Mouse (Mus musculus) right cerebral cortex, postnatal 36 days (tissue): ENCODE data around the gene Lrpap1.

Source experiments
- DNase-seq, 2 experiments: peaks; one replicate each; pipeline ENCODE4 v3.0.0; 2022; ENCODE audit warnings: low spot score in 2 of 2, mixed read lengths in 1 of 2

Lrpap1 gene

DNA sequence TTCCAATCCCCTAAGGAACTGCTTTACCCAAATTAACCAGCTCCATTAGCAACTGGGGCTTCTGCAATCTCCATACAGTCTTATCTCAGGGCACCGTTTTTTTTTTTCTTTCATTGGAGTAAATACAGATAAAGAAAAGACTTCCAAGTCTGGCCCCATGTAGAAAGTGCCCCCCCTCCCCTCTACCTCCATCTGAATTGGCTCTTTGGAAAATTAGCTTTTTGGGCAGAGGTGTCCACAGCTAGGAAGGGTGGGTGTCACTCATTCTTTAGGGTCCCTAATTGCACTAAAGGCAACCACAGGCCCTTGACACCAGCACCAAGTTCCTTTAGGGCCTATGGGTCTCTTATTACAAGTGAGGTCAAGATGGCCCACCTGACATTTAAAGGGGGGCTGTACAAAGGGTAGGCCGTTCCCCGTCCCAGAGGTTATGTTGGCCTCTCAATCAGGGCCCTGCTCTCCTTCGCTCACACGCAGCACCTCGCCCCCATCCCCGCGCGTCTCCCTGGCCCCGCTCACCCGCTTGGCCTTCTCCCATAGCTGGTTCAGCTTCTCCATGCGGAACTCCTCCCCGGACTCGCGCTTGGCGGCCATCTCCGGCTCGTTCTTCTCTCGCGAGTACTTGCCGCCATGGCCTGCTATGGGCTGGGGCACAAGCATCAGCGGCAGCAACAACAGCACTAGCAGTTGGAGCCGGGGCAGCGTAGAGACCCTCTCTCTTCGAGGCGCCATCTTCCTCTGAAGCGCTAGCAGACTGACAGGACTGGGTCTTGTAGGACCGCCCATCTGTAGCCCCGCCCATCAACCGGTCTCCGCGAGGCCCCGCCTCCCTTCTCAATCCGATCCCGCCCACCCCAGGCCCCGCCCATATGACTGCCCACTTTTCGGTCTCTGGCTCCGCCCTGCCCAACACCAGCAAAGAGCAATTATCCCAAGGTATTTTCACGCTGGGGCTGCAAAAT, at the start of gene Lrpap1:
Lrpap1 (minus strand) TSS at position 807 of the 962 bp plus-strand sequence.
- peak; percentile 81 for DNase-seq

DNA sequence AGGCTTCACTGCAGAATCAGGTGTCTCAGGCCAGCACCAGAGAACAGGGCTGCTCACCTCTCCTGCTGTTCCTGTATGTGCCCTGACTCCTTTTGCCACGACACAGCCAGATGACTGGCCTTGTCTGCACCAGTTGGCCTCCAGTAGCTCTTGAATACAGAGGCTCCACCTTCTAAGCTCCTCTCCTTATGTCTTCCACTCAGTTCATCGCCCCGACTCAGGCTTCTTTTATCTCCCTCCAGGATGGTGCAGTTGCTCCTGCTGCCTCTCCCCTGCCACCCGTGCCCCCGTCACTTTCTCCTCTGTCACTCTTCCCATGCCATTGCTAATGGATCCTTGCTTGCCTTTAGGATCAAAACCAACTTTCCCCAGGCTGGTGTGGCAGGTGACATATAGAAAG, 44.4 kb upstream of the Lrpap1 start:
- no peak for DNase-seq

DNA sequence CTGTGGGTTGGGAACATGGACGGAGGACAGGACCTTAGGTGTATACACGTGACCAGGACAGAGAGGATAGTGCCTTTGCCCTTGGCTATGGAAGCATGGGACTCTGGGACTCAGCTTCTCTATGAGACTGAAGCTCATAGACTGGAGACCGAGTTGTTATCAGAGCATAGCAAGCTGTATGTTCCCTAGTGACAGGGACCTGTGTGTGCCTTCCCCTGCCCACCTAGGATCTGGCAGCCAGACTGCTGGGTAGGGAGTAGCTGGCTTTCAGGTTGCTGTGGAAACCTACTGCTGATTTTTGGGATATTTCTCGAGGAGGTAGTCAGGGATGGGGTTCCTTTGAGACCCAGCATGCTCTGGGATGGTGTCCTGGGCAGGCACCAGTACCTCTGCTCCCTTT, 44.0 kb upstream of the Lrpap1 start:
- DNase-seq, result no peak

DNA sequence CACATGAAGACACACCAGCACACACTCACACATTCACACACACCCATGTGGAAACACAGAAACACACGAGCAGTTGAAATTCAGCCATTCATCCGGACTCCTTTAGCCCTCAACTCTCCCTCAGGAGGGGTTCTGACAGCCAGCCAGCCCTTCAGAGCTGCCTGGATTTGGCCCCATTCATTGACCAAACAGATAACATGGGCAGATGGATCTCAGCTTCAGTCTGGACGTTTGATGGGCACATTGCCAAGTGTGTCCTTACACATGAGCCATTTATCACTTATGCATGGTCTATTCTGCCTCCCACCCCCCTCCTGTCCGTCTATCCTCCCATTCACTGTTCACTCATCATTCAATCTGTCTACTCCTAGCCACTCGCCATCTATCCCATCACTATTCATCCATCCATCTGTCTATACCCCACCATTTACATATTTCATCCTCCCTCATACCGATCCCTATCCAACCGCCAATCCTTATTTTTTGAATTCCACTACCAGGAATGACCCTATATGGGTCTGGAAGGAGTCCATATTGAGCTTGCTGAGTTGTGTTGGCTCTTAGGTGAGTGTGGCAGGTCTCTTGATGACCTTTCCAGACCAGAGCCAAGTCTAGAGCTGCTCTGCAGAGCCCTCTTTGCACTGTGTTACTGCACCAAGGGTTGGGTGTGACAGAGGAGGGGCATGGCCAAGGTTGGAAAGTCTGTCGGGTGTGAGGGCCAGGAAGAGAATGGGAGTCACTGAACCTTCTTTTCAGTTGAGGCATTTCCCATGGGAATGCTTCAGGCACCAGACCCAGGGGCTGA, 42.6 kb upstream of the Lrpap1 start:
- no peak for DNase-seq

DNA sequence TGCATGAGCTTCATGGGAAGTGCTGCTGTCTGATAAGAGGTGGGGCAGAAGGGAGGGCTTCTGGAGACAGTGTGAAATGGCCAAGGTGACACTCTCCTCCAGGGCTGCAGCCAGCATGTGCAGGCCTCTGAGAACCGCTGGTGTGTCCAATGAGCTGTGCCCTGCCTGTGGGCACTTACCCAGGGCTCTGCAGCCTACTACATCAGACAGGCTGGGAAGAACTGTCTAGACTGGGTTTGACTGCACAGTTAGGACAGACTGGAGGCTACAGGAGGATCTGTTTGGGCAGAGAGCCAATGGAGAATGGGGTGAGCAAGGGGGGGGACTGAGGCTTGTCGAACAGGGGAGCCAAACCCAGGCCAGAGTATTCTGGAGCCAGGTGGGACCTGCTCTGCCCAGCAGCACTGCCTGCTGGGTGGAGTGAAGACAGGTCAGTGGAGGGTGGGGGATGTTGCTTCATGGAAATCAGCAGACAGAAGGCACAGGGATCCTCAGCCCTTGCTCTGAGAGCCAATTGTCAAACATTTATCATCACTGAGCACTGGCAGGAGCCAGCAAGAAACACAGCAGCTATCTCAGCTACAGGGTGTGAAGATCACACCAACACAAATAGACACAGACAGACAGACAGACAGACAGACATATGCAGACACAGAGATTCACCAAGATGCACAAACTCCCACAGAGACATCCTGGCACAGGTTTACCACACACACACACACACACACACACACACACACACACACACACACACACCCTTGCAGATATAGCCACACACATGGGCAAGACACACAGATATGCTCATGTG, 41.8 kb upstream of the Lrpap1 start:
- no peak for DNase-seq

DNA sequence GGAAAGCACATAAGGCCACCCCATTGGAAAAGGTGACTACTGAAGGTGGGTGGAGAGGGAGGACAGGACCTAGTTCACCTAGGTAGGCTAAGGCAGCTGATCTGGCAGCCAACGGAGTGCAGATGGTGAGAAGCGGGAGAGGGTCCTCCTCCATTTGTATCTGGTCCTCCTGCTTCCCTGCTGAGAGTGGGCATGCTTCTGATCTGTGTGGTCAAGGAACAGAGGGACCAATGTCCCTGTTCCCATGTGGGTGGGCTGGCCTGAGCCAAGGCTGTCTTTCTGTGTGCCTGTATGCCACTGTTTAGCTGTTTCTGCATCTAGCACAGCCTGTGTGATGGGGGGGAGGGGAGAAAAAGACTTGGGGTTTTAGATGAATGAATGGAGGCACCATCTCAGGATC, 41.2 kb upstream of the Lrpap1 start:
- no peak for DNase-seq

DNA sequence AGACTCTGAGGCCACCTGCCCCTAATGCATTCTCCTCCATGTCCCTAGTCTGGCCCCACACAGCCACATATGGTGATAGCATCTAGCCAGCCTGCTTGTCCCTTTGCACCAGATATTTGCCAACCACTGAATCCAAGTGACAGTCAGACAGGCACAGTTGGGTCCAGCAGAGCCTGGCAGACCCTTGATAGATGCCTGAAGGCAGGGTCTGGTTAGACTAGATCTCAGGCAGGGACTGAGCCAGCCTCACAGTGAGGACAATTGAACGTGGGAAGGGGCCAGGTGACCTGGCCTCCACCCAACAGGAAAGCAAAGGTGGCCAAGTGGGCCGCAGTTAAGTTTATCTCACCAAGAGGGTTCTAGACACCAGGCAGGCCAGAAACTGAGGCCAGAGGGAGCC, 39.1 kb upstream of the Lrpap1 start:
- no peak for DNase-seq

DNA sequence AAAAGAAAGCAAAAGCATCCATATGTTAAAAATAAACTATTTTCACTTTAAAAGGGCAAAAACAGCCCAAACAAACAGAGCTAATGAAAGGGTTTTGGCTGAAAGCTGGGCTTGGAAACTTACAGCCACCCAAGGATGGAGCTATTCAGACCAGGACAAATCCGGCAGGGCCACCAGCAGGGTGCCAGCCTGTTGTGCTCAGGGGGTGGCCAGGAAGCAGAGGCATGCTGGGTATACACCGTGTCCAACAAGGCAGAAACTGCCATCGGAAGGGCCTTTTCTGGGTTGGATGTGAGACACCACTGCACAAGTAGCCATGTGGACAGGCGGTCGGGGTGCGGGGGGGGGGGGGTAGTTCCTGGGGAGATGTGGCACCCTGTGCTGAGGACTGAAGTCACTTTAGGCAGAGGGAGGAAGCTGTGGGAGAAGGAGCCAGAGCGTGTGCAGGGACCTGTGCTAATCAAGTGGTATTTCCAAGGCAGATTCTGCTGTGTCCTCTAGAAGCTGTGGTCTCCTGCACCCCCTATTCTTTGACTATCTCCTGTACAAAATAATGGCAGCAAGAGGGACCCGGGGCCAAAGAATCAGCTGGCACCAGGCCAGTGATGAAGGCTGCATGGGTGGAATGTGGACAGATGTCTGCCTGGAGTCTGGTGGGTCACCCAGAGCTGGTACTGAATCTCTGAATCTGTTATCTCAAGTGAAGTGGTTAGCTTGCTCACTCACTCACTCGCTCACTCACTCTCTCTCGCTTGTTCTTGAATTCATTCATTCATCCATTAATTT, 38.1 kb upstream of the Lrpap1 start:
- DNase-seq, result no peak

DNA sequence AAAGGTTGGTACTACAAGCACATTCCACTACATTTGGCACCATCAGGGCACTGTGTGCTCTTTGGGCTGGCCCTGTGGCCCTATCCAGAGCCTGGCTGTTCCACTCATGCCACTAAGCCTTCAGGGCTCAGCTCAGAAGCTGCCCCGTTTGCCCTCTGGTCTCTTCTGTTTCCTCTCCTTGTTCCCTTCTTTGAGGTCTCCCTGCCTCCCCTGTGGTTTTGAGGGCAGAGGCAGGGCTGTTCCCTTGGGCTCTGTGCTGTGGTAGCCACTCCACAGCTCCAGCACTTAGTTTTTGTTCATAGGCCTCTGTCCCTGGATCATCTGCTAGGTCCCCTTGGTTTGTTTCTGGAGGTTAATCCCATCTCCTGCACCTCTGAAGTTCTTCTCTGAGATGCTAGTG, 37.3 kb upstream of the Lrpap1 start:
- DNase-seq, result no peak

DNA sequence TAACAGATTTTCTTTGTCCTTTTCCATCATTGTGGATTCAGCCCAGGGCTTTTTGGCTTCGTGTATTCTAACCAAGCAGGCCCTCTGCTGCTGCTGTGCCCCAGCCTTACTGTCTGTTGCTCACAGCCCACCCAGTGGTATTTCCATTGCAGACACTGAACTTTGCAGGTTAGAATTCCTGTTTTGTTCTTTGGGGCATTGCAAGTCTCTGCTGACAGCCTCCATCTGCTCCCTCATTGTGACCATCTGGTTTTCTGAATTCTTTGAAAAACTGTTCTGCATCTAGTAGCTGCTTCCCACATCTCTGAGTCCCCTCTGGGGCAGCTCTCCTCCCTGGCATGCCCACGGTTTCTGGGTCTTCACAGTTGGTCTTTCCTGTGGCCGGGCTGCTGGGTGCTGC, 35.8 kb upstream of the Lrpap1 start:
- DNase-seq, result peak in 1 of 2 experiments; percentile 61

DNA sequence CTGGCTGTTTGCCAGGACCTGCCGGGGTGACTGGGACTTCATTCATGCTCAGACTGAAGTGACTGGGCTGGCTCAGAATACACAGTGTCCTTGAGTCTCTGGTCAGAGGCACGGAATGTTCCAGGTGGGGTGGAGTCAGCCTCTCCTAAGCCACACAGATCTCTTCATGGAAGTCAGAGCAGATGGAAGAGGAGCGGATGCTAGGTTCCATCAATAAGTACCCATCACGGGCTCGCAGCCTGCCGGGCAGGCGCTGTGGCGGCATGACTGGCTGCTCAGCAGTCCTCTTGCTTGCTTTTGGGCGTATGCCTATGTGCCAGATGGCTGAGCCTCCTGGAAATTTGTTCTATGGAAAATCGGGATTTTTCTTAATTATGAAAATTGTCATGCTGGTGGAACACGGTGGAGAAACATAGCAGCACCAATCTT, 32.6 kb upstream of the Lrpap1 start:
- DNase-seq, result peak; percentile 61 to 68

DNA sequence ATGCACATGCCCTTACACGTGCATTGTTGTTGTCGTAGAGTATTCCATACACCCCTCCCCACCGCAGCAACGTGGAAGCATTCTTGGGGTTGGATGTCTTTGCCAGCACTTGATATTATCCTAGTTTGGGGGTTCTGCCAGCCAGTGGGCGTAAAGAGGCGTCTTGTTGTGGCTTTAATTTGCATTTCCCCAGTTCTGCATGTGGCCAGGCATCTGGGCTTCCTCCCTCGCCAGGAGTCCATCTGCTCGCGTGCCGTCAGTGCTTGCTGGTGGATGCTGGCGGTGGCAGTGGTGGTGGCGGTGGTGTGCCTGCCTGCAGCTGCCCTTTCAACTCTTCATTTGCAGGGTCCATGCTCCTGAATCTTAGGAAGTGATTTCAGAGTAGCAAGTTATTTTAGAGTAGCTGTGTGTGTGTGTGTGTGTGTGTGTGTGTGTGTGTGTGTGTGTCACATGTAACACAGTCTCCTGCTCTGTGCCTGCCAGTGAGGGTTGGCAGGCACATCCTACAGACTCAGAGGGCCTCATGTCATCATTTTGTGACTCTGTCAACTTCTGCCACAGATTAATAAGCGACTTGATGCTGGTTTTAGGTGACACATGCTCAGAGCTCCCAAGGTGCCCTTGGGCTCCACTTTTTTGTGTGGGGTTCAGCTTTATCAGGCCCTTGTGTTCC, 32.1 kb upstream of the Lrpap1 start:
- DNase-seq, result peak; percentile 90 to 93

DNA sequence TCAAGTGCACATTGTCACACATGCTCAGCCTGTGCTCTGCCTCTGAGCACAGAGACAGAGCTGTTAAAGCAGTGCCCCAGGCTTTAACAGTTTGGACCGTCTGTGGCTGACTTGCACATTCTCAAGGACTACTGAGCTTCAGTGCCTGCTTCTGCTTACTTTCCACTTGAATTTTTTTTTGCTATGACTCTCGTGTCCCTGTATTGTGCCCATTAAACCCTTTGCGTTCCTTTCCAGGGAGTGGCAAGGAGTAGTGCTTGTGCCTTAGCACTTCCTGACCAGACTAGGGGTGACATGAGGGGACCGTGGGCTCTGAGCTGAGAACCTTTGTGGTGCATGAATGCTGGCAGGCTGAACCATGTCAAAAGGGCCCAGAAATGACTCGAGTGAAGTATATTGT, 30.3 kb upstream of the Lrpap1 start:
- no peak for DNase-seq

DNA sequence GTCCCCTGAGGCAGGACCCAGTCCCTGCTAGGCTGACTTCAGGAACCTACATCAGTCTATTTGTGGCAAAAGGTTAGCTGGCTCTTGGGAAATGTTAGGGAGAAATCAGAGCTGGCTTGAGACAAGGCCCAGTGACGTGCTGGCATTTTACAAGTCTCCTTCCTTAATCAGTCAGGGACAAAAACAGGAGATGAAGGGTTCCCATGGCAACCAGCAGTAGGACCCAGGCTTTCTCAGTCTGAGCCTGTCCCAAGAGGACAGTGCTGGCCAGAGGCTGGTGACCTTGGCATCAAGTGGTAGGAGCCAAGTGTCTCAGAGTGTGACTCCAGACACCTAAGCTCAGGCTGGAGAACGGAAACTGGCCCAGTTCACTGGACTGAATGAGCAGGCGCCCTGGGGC, 28.7 kb upstream of the Lrpap1 start:
- DNase-seq, result no peak

DNA sequence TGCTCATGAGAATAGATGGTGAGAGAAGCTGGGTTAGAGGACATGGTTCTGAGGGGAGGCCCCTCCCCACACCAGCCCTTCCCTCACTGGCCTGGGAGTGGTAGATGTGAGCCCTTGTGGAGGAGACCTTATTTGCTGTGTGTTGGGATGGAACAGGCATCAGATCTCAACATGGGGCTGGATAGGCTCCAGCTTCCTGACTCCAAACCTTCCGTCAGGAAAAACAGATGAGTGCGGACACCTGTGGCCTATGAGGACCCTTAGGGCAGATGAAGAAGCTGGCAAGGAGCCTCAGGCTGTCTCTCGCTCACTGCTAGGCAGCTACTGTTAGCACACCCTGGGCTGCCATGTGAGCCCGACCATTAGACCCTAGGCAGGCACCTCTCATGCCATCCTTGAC, 27.9 kb upstream of the Lrpap1 start:
- DNase-seq, result no peak

DNA sequence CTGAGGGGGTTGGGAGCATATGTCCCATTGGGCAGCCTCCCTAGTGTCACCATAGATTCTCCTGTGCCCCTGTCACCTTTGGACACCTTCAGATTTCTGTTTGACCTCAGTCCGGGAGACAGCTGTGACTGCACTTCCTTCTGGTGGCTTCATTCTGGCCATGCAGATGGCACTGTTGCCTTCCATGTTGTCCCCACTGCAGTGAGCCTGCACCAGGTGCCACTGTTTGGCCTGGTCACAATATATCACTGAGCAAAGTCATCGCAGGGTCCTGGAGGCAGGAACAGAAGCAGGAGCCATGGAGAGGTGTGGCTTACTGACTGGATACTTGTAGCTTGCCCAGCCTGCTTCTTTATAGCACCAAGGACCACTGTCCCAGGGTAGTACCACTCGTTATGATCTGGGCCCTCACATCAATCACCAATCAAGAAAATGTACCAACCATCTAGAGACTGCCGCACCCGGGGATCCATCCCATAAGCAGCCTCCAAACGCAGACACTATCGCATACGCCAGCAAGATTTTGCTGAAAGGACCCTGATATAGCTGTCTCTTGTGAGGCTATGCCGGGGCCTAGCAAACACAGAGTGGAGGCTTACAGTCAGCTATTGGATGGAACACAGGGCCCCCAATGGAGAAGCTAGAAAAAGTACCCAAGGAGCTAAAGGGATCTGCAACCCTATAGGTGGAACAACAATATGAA, 26.9 kb upstream of the Lrpap1 start:
- no peak for DNase-seq

DNA sequence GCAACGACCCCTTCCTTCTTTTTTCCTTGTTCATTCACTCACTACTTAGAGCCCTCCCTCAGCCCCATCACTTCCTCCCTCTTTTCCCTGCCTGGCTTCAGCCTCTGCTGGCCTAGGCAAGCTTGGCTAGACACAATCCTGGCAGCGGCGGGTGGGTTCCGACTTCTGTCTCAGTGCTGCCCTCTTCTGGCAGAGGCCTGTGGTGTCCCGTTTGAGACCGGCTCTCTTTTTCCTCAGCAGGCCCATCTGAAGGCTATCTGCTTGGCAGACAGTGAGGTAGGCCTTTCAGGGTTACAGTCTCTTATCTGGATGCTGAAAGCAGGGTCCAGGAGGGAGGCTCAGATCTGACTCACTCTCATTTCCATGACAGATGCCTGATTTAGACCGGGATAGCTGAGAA, 26.2 kb upstream of the Lrpap1 start:
- peak; percentile 76 to 78 for DNase-seq

DNA sequence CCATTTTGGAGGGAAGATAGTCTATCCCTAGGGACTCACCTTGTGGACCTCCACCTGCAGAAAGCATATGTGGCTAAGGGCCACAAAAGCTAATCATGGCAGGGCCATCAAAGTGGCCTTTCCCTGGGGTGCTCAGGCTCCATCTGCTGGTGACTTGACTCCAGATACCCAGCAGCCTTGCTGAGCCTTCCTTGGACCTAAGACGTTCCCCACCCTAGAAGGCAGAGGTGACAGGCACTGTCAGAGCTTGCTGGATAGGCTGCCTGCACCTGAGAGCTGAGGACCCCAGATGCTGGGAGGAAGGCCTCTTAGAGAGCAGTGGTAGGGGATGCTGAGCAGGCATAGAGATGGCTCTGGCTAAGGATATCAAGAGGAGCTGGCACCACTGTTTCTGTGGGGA, 25.7 kb upstream of the Lrpap1 start:
- no peak for DNase-seq

DNA sequence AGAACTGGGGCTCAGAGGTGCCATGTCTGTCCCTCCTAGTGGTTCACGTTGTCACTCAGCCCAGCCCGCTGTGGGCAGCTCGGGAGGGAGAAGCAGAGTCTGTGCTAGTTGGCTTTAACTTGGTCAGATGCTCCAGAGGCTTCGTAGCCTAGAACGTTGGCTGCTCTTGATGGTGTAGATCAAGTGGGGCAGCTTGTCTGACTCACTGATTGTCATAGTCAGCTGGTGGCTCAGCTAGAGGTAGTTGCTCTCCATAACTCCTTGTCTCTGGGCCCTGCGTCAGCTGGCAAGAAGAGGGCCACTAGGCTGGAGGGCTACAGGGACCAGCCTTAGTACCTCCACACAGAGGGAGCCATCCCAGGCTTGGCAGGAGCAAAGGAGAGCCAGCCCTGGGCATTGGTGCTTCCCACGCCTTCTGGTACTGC, 24.2 kb upstream of the Lrpap1 start:
- DNase-seq, result no peak

DNA sequence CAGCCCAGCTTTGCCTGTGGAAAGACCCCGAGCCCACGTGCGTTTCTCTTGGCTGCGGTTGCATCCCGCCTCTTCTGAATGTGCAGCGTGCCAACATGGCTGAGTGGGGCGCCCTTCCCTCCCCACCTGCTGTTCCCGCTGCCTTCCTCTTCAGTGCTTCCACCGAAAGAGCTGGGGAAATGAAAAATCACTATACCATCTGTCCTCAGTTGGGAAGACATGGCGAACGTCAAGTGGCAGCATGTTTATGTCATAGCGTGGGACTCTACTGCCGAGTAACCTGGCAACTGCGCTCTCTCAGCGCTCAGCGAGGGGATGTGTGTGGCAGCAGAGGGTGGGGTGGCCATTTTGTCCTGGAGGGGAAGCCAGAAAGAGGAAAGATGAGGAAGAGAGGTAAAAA, 23.6 kb upstream of the Lrpap1 start:
- peak; percentile 54 to 74 for DNase-seq
